Mouse (Mus musculus): ENCODE data around the gene Nhsl1. TPM values are rescaled to one million over a fixed set of nuclear protein-coding genes. Genes with fewer than 3 reads are reported as not detected.

Nhsl1 gene
- polyA plus RNA-seq, 1 experiment from 2014 or later, result 15.5 TPM

DNA sequence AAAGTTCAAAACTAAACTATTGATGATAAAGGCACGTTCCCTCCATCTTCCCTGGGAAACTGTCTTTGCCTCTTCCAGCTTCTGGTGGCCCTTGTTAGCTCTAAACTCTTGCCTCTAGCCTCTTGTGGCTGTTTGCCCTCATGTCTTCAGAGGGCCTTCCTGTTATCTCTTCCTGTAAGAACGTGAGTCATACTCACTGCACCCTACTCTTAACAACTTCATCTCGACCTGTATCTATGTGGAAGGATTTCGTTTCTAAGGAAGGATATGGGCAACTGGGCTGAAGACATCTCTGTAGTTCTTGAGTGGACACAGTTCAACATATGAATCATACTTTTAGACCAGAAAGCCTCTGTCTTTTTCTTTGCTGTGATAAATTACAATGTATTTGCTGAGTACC is 173.2 kb downstream of the Nhsl1 start:
- Histone ChIP-seq H3K27me3 (replicated peaks) (no peaks in the 10 kb centered on the region), H3K4me2 (no peak overlapping the region), H3K9me3 (replicated peaks) (no peaks in the 10 kb centered on the region), H3K27ac (ENCODE audit: poor library complexity, severe bottlenecking) (no peak overlapping the region), H3K36me3 (no peaks in the 10 kb centered on the region), H3K4me1 (replicated peaks) (peaks cover 47% of the 10 kb centered on the region), H3K4me3 (no peak overlapping the region), H3K9ac (no peak overlapping the region)
- WGBS, result 29% methylated on average over 4 of the region's 4 CpGs
- ATAC-seq (ENCODE audit: insufficient number of reproducible peaks, low FRiP score), result no peak

DNA sequence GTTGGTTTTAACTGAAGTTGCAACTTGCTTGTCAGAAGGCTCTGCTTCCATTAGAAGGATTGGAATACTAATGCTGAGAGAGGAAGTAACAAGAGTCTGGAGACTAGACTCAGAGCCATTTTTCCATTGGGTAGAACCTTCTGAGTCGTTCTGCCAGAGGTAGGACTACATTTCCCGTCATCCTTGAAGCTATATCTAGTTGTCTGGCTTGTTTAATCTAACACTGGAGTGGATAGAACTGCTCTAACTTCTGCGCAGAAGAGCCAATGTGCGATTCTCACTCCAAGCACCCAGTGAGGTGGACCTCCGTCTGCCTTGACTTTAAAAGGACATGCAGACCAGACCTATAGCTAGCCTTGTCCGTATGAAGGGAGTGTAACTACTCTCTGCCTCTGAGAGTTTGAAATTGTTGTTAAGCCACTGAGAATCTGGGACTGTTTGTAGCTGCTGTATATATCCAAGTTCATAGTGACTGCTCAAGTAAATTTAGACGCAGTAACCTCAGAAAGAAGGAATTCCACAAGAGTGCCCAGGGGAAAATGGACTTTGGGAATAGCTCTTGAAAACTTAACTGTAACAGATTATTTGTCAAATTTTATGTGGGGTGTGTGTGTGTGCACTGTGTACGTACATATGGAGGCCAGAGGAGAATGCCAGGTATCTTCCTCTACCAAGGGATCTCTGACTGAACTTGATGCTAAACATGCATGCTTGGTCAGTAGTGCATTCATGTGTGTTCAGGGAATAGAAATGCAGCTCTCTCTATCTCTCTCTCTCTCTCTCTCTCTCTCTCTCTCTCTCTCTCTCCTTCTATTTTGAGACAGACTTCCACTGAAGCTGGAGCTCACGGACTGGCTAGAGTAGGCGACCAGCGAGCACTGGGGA is 174.5 kb downstream of the Nhsl1 start:
- ATAC-seq (ENCODE audit: insufficient number of reproducible peaks, low FRiP score), result no peak
- H3K27me3 ChIP-seq (replicated peaks), result no peaks in the 10 kb centered on the region
- 58% methylated on average over 11 of the region's 11 CpGs for WGBS
- no peak overlapping the region for H3K4me3 ChIP-seq
- H3K9me3 ChIP-seq (replicated peaks), result no peaks in the 10 kb centered on the region
- H3K9ac ChIP-seq, result 0 out of 2 replicates have a peak overlapping the region, but pooled peaks have one; percentile 14
- peaks cover 47% of the 10 kb centered on the region for H3K4me1 ChIP-seq (replicated peaks)
- peaks cover 4% of the 10 kb centered on the region; the same call in 1 of the 2 replicates for H3K36me3 ChIP-seq
- H3K27ac ChIP-seq (ENCODE audit: poor library complexity, severe bottlenecking), result peak overlapping the region; percentile 75
- no peak overlapping the region for H3K4me2 ChIP-seq

DNA sequence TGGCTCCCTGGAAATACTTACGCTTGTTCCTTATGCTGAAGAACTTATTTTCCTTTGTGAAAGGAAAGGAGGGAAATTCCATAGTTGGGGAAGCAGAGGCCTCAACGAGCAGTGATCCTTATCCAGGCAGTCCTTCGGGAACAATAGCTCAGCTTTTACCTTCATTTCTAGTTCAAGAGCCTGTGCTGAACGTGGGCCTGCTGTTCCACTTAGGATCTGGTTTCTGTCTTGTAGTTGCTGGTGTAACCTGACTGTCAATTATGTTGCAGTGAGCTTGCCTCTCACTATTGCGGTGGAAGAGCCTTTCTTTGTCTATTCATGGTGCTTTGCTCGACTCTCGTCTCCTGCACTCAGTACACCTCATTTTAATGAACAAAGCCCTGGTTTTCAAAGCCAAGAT is 175.5 kb downstream of the Nhsl1 start:
- Histone ChIP-seq H3K27ac (ENCODE audit: poor library complexity, severe bottlenecking) (peak overlapping the region; percentile 75), H3K9me3 (replicated peaks) (no peaks in the 10 kb centered on the region), H3K36me3 (peaks cover 11% of the 10 kb centered on the region), H3K4me1 (replicated peaks) (peaks cover 46% of the 10 kb centered on the region), H3K9ac (no peak overlapping the region), H3K4me3 (no peak overlapping the region), H3K27me3 (replicated peaks) (no peaks in the 10 kb centered on the region), H3K4me2 (no peak overlapping the region)
- WGBS, result 29% methylated on average over 7 of the region's 7 CpGs
- no peak for ATAC-seq (ENCODE audit: insufficient number of reproducible peaks, low FRiP score)

DNA sequence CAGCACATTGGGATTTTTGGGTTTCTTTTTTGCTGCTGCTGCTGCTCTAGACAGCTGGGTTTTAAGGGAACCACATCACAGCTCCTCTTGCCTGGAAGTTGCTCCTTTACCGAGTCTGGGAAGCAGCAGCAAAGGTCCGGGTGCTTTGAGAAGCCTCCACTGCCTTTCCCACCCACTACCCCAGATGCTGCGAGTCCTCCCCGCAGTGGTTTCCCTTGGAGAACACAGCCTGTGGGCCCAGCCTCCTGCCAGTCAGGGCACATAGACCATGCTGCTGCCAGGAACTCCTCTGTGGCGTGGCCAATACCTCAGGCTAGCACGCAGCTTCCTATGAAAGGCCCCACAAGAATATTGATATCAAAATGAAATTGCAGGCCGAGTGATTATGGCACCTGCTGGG is 178.3 kb downstream of the Nhsl1 start:
- Histone ChIP-seq H3K9me3 (replicated peaks) (no peaks in the 10 kb centered on the region), H3K27me3 (replicated peaks) (no peaks in the 10 kb centered on the region), H3K36me3 (peaks cover 26% of the 10 kb centered on the region), H3K4me3 (no peak overlapping the region), H3K9ac (no peak overlapping the region), H3K4me2 (no peak overlapping the region), H3K4me1 (replicated peaks) (peaks cover 24% of the 10 kb centered on the region), H3K27ac (ENCODE audit: poor library complexity, severe bottlenecking) (no peak overlapping the region)
- 80% methylated on average over 7 of the region's 7 CpGs for WGBS
- no peak for ATAC-seq (ENCODE audit: insufficient number of reproducible peaks, low FRiP score)

DNA sequence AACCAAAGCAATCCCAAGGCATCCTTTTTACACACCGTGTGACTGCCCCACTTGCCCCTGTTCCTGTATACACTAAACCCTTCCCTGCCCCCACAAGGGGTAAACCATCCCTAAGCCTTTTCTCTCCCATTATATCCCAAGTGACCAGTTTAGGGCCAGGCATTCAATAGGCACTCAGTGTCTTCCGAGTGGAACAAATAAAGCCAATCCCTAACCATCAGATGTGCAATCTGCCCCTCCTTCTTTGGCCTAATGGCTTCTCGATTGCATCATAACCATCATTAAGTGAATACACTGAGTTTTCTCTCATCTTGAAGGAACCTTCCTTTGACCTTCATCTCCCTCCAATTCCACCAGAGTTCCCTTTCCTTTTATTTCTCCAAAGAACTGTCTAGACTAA is 183.2 kb downstream of the Nhsl1 start:
- H3K27me3 ChIP-seq (replicated peaks), result no peaks in the 10 kb centered on the region
- 80% methylated on average over 3 of the region's 3 CpGs for WGBS
- H3K36me3 ChIP-seq, result peaks cover 36% of the 10 kb centered on the region
- H3K4me2 ChIP-seq, result no peak overlapping the region
- H3K9me3 ChIP-seq (replicated peaks), result no peaks in the 10 kb centered on the region
- no peak for ATAC-seq (ENCODE audit: insufficient number of reproducible peaks, low FRiP score)
- H3K4me3 ChIP-seq, result no peak overlapping the region
- no peak overlapping the region for H3K27ac ChIP-seq (ENCODE audit: poor library complexity, severe bottlenecking)
- no peak overlapping the region for H3K9ac ChIP-seq
- H3K4me1 ChIP-seq (replicated peaks), result peaks cover 9% of the 10 kb centered on the region; the same call in 1 of the 2 replicates

DNA sequence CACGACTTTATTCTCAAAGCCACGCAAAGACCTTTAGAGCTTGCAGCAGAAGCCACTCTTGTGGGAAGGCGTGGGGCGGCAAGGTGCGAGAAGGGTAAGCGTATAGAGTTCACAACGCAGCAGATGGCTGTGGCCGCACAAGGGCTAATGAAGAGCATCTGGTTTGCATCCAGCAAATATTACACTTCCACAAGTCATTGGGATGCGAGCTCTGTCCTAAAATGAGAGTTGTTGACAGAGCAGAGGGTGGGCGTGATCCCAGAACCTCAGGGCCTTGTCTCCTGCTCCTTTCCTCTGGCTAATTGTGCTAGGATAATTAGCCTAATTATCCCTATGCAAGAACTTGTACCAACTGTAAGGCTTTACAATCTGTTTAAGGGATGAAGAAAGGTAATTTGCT is 186.9 kb downstream of the Nhsl1 start:
- H3K4me3 ChIP-seq, result no peak overlapping the region
- no peak overlapping the region for H3K27ac ChIP-seq (ENCODE audit: poor library complexity, severe bottlenecking)
- WGBS, result 71% methylated on average over 10 of the region's 10 CpGs
- no peaks in the 10 kb centered on the region for H3K27me3 ChIP-seq (replicated peaks)
- H3K4me1 ChIP-seq (replicated peaks), result peaks cover 18% of the 10 kb centered on the region
- peaks cover 15% of the 10 kb centered on the region for H3K36me3 ChIP-seq
- no peak overlapping the region for H3K4me2 ChIP-seq
- H3K9ac ChIP-seq, result no peak overlapping the region
- no peak for ATAC-seq (ENCODE audit: insufficient number of reproducible peaks, low FRiP score)
- H3K9me3 ChIP-seq (replicated peaks), result no peaks in the 10 kb centered on the region

DNA sequence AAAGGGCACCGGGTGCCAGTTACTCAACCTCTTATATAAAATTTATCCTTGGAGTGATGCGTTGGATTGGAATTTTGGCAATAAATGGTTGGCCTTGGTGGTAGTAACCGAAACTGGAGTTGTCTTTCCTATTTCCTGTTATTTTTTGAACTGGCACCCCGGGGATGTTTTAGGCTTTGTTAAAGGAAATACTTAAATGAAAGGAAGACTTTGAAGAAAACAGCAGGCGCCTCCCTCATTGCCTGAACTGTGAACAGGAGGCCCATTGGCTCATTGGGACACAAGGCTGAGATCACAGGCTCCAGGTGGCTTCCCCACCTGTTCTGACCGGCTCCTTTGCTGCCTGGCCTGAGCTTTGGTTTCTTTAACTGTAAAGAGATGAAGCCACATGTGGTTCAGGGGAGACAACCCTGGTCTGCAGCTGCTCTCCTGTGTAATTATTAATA is 187.7 kb downstream of the Nhsl1 start:
- peaks cover 13% of the 10 kb centered on the region for H3K36me3 ChIP-seq
- WGBS, result 69% methylated on average over 6 of the region's 6 CpGs
- H3K4me2 ChIP-seq, result no peak overlapping the region
- H3K27me3 ChIP-seq (replicated peaks), result no peaks in the 10 kb centered on the region
- H3K4me3 ChIP-seq, result no peak overlapping the region
- H3K27ac ChIP-seq (ENCODE audit: poor library complexity, severe bottlenecking), result no peak overlapping the region
- H3K9me3 ChIP-seq (replicated peaks), result no peaks in the 10 kb centered on the region
- H3K4me1 ChIP-seq (replicated peaks), result peaks cover 18% of the 10 kb centered on the region
- no peak for ATAC-seq (ENCODE audit: insufficient number of reproducible peaks, low FRiP score)
- no peak overlapping the region for H3K9ac ChIP-seq

DNA sequence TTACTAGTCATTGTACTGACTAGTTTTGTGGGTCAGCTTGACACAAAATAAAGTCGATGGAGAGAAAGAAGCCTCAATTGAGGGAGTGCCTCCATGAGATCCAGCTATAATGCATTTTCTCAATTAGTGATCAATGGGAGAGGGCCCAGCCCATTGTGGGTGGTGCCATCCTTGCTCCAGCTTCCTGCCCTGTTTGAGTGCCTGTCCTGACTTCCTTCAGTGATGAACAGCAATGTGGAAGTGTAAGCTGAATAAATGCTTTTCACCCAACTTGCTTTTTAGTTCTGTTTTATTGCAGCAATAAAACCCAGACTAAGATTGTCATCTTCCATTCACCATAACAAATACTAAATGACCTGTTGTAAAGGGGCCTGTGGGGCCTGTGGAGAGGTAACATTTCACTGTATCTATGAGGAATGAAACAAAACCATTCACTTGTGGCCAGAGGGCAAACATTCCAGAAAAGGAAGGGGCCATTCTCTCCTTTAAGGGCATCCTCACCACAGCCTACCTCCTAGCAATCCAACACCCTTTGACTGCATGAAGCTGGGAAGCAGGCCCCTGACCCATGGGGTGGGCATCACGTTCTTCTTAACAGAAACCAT is 189.2 kb downstream of the Nhsl1 start:
- no peak overlapping the region for H3K9ac ChIP-seq
- no peak overlapping the region for H3K27ac ChIP-seq (ENCODE audit: poor library complexity, severe bottlenecking)
- H3K4me2 ChIP-seq, result no peak overlapping the region
- peaks cover 18% of the 10 kb centered on the region for H3K4me1 ChIP-seq (replicated peaks)
- ATAC-seq (ENCODE audit: insufficient number of reproducible peaks, low FRiP score), result no peak
- H3K9me3 ChIP-seq (replicated peaks), result no peaks in the 10 kb centered on the region
- no peaks in the 10 kb centered on the region for H3K27me3 ChIP-seq (replicated peaks)
- H3K4me3 ChIP-seq, result no peak overlapping the region
- H3K36me3 ChIP-seq, result peaks cover 15% of the 10 kb centered on the region
- WGBS, result 68% methylated on average over 2 of the region's 2 CpGs

DNA sequence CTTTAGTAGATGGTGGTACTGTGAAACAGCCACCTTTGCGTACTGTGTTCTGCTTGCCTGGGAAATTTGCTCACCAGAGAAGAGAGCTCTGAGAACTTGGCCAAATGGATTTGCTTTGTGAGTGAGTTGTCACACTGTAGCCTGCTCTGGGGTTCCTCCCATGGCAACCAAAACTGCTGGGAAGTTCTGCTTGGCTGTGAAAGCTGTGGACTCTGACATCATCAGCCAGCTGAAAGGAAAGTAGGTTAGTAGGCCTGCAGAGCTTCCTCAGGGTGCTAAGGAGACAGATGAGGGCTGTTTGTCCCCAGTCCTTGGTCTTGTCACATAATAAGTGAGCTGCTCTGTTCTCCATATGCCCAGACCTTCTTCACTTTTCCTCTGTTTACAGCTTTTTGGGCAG is 189.8 kb downstream of the Nhsl1 start:
- H3K9ac ChIP-seq, result no peak overlapping the region

DNA sequence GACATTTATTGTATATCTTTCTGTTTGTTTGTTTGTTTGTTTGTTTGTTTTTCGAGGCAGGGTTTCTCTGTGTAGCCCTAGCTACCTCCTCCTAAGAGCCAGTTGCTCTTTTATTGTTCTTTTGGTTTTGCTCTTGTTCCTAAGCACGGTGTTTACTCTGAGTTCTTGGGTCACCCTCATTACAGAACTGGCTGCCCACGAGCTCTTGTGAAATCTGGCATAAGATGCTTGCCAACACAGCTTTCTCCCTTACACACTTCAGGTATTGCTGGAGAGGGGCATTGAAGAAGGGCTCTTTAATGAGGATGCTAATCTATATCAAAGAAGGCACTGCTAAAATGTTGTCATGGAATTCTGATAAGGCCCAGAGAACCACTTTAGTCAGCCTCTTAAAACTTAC is 191.9 kb downstream of the Nhsl1 start:
- Histone ChIP-seq H3K27ac (ENCODE audit: poor library complexity, severe bottlenecking) (no peak overlapping the region), H3K4me3 (no peak overlapping the region), H3K36me3 (peaks cover 18% of the 10 kb centered on the region), H3K27me3 (replicated peaks) (no peaks in the 10 kb centered on the region), H3K4me1 (replicated peaks) (peaks cover 23% of the 10 kb centered on the region), H3K9ac (no peak overlapping the region), H3K9me3 (replicated peaks) (no peaks in the 10 kb centered on the region), H3K4me2 (no peak overlapping the region)
- 79% methylated on average over 3 of the region's 3 CpGs for WGBS
- ATAC-seq (ENCODE audit: insufficient number of reproducible peaks, low FRiP score), result no peak

More for the DNA sequence above, 189.8 kb downstream of the Nhsl1 start:
- Histone ChIP-seq H3K36me3 (peaks cover 15% of the 10 kb centered on the region), H3K4me2 (no peak overlapping the region), H3K4me3 (no peak overlapping the region), H3K27me3 (replicated peaks) (no peaks in the 10 kb centered on the region), H3K4me1 (replicated peaks) (peaks cover 18% of the 10 kb centered on the region), H3K27ac (ENCODE audit: poor library complexity, severe bottlenecking) (no peak overlapping the region), H3K9me3 (replicated peaks) (no peaks in the 10 kb centered on the region)
- ATAC-seq (ENCODE audit: insufficient number of reproducible peaks, low FRiP score), result no peak
- 87% methylated on average over 1 of the region's 1 CpGs for WGBS

DNA sequence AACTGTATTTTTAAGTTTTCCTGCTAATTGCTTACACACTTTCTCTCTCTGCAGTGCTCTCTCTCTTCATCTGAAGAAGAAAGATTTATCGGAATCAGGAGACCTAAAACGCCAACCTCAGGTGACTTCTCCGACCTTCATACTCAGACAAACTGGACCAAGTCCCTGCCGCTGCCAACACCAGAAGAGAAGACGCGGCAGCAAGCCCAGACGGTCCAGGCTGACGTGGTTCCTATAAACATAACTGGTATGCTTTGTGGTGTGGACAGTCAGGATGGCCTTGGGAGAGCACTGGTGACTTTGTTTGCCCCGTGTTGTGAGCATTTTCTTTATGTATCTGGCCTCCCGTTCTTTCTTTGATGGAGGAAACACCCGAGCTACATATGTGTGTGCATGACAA is 192.7 kb downstream of the Nhsl1 start:
- Histone ChIP-seq H3K27ac (ENCODE audit: poor library complexity, severe bottlenecking) (no peak overlapping the region), H3K4me1 (replicated peaks) (peaks cover 19% of the 10 kb centered on the region), H3K9ac (no peak overlapping the region), H3K36me3 (peaks cover 18% of the 10 kb centered on the region), H3K4me3 (no peak overlapping the region), H3K9me3 (replicated peaks) (no peaks in the 10 kb centered on the region), H3K27me3 (replicated peaks) (no peaks in the 10 kb centered on the region), H3K4me2 (no peak overlapping the region)
- WGBS, result 88% methylated on average over 11 of the region's 11 CpGs
- no peak for ATAC-seq (ENCODE audit: insufficient number of reproducible peaks, low FRiP score)
